ENCODE assay signal across 26 mouse cellular contexts in the genomic region with DNA sequence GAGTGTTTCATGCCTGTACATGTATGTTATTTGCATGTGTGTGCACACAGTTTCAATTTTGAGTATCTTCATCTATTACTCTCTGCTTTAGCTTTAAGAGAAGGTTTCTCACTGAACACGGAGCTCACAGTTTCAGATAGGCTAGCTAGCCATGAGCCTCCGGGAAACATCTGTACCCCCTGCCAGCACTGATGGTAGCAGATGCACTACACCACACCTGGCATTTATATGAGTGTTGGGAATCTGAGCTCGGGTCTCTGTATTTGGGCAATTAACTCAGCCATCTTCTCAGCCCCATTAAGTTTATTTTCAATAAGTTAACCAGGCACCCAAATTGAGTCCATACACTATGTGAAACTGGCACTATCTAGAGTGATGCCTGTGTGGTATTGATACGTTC.
DNase-seq lines count a peak whose midpoint lies in the region; ATAC-seq and TF ChIP-seq lines count a peak whose summit lies in the region.
"Had no signal": no experiment of that assay in that cellular context is flagged by ENCODE, and none has a peak within 500 bp of the region (broad histone marks: within the 10 kb centered on the region; RNA-seq: fewer than 3 reads in every experiment).

No protein-coding gene starts in this region.

- no peaks in the 10 kb centered on the region for H3K36me3 ChIP-seq in kidney, embryonic 14.5 days (ENCODE audit: control insufficient read depth, insufficient read depth, low read length)
- H3K36me3 ChIP-seq in kidney, postnatal 0 days (ENCODE audit: insufficient read depth, low read length), result no peaks in the 10 kb centered on the region
- no peaks in the 10 kb centered on the region; the same call in 1 of the 2 replicates for H3K36me3 ChIP-seq in neural tube, embryonic 15.5 days
- H3K36me3 ChIP-seq: embryonic facial prominence, embryonic 10.5 days; embryonic facial prominence, embryonic 13.5 days; heart, embryonic 10.5 days; hindbrain, embryonic 12.5 days; hindbrain, embryonic 15.5 days had no signal

- WGBS in kidney, embryonic 14.5 days, result 50% methylated on average over 4 of the region's 4 CpGs
- WGBS in kidney, postnatal 0 days, result 46% methylated on average over 4 of the region's 4 CpGs
- 59% methylated on average over 4 of the region's 4 CpGs for WGBS in neural tube, embryonic 15.5 days

- no peak for TF ChIP-seq CTCF in kidney, postnatal 0 days (IDR thresholded peaks at IDR 0.05; ENCODE audit: low read depth)

- H3K4me2 ChIP-seq in kidney, embryonic 14.5 days (replicated peaks; ENCODE audit: low read depth, low read length), result no peak overlapping the region
- no peak overlapping the region for H3K4me2 ChIP-seq in kidney, postnatal 0 days (ENCODE audit: low read length)
- H3K4me2 ChIP-seq in neural tube, embryonic 15.5 days, result no peak overlapping the region
- H3K4me2 ChIP-seq: embryonic facial prominence, embryonic 13.5 days; forebrain, embryonic 13.5 days; heart, embryonic 13.5 days; hindbrain, embryonic 12.5 days; hindbrain, embryonic 15.5 days had no signal

- H3K4me3 ChIP-seq in kidney, embryonic 14.5 days (ENCODE audit: low read length), result no peak overlapping the region
- H3K4me3 ChIP-seq in kidney, postnatal 0 days (replicated peaks; ENCODE audit: low read depth, low read length), result no peak overlapping the region
- no peak overlapping the region for H3K4me3 ChIP-seq in neural tube, embryonic 15.5 days (replicated peaks)
- H3K4me3 ChIP-seq: embryonic facial prominence, embryonic 10.5 days; embryonic facial prominence, embryonic 13.5 days; erythroblast, embryonic 14.5 days; forebrain, embryonic 13.5 days; heart, adult 2 months; heart, embryonic 10.5 days; heart, embryonic 13.5 days; hindbrain, embryonic 12.5 days; hindbrain, embryonic 15.5 days had no signal

- H3K4me1 ChIP-seq in kidney, embryonic 14.5 days (ENCODE audit: control insufficient read depth, insufficient read depth, low read length), result no peaks in the 10 kb centered on the region
- no peaks in the 10 kb centered on the region for H3K4me1 ChIP-seq in kidney, postnatal 0 days (replicated peaks; ENCODE audit: insufficient read depth, low read length)
- H3K4me1 ChIP-seq in neural tube, embryonic 15.5 days, result no peaks in the 10 kb centered on the region
- H3K4me1 ChIP-seq: embryonic facial prominence, embryonic 10.5 days; embryonic facial prominence, embryonic 13.5 days; forebrain, embryonic 13.5 days; heart, embryonic 10.5 days; hindbrain, embryonic 12.5 days; hindbrain, embryonic 15.5 days had no signal

- H3K9ac ChIP-seq in kidney, embryonic 14.5 days (ENCODE audit: low read depth, low read length), result no peak overlapping the region
- H3K9ac ChIP-seq in kidney, postnatal 0 days (ENCODE audit: low read depth, low read length), result no peak overlapping the region
- H3K9ac ChIP-seq in neural tube, embryonic 15.5 days (replicated peaks), result no peak overlapping the region
- H3K9ac ChIP-seq: embryonic facial prominence, embryonic 13.5 days; forebrain, embryonic 13.5 days; heart, embryonic 13.5 days; hindbrain, embryonic 12.5 days; hindbrain, embryonic 15.5 days had no signal

- peak; percentile 81 for ATAC-seq in kidney, embryonic 14.5 days (ENCODE audit: low FRiP score, low TSS enrichment)
- no peak for ATAC-seq in kidney, postnatal 0 days (replicated peaks; ENCODE audit: low FRiP score, low read depth)
- peak; percentile 55; the same call in 1 of the 2 replicates for ATAC-seq in neural tube, embryonic 15.5 days (ENCODE audit: low FRiP score)
- ATAC-seq: activated CD4-positive, CD25-positive, alpha-beta regulatory T cell, adult 4 months; forebrain, embryonic 13.5 days; forebrain, embryonic 16.5 days had no signal

- no peak overlapping the region for H3K27ac ChIP-seq in kidney, embryonic 14.5 days (ENCODE audit: low read depth, low read length)
- H3K27ac ChIP-seq in kidney, postnatal 0 days, result no peak overlapping the region
- H3K27ac ChIP-seq in neural tube, embryonic 15.5 days (replicated peaks), result no peak overlapping the region
- H3K27ac ChIP-seq: embryonic facial prominence, embryonic 10.5 days; embryonic facial prominence, embryonic 13.5 days; forebrain, embryonic 13.5 days; heart, adult 2 months; heart, embryonic 10.5 days; heart, embryonic 13.5 days; hindbrain, embryonic 12.5 days; hindbrain, embryonic 15.5 days had no signal

- no peaks in the 10 kb centered on the region for H3K27me3 ChIP-seq in kidney, embryonic 14.5 days (ENCODE audit: control insufficient read depth, insufficient read depth, low read length)
- no peaks in the 10 kb centered on the region for H3K27me3 ChIP-seq in kidney, postnatal 0 days (ENCODE audit: insufficient read depth, low read length)
- no peaks in the 10 kb centered on the region for H3K27me3 ChIP-seq in neural tube, embryonic 15.5 days (replicated peaks)
- H3K27me3 ChIP-seq: embryonic facial prominence, embryonic 13.5 days; forebrain, embryonic 13.5 days; heart, embryonic 13.5 days; hindbrain, embryonic 12.5 days; hindbrain, embryonic 15.5 days had no signal

- no peak for DNase-seq in kidney, postnatal 25 days
- peak; percentile 34 for DNase-seq in kidney, postnatal 0 days (ENCODE audit: low spot score)
- no peak for DNase-seq in kidney, postnatal 36 days
- peak; percentile 43 for DNase-seq in forelimb bud, embryonic 11.5 days (ENCODE audit: low read depth, low spot score)
- DNase-seq in frontal cortex, adult 2 months (ENCODE audit: extremely low spot score in 1 of 2, low spot score in 1 of 2), result no peak
- DNase-seq: adrenal gland, adult 8-10 months; adrenal gland, postnatal 25 days; cerebellum, adult 11-12 months; cerebellum, adult 8-10 months; cerebellum, postnatal 10 days; cerebellum, postnatal 36 days; embryo, embryonic 11 days; gastrocnemius, postnatal 25 days; heart, adult 2 months had no signal

- H3K9me3 ChIP-seq in kidney, embryonic 14.5 days (ENCODE audit: control insufficient read depth, low read length), result no peaks in the 10 kb centered on the region
- H3K9me3 ChIP-seq in kidney, postnatal 0 days (replicated peaks; ENCODE audit: low read length), result no peaks in the 10 kb centered on the region
- H3K9me3 ChIP-seq in neural tube, embryonic 15.5 days (replicated peaks), result no peaks in the 10 kb centered on the region
- H3K9me3 ChIP-seq: embryonic facial prominence, embryonic 10.5 days; embryonic facial prominence, embryonic 13.5 days; forebrain, embryonic 13.5 days; heart, embryonic 10.5 days; heart, embryonic 13.5 days; hindbrain, embryonic 12.5 days; hindbrain, embryonic 15.5 days had no signal

Comparison
In these comparisons a context has a peak if more than half of its experiments do, and no peak if none do; other contexts are left out.
1. DNase-seq: peak in kidney, postnatal 0 days (single experiment) and forelimb bud, embryonic 11.5 days (single experiment); none in kidney, postnatal 25 days (0 of 2), kidney, postnatal 36 days (0 of 2) and frontal cortex, adult 2 months (0 of 2).